Mouse (Mus musculus) liver, adult 2 months (tissue): ENCODE data around the gene S100a11.

ENCODE experiments used
- CTCF ChIP-seq: fragments of 200-500 bp; IDR thresholded peaks from 2 replicates; pipeline ENCODE4 v1.5.1; 2011; ENCODE audit warnings: low read depth, low read length, control low read depth
- POLR2A ChIP-seq: fragments of 200-500 bp; IDR thresholded peaks from 2 replicates; pipeline ENCODE4 v1.6.1; 2011; ENCODE audit warnings: low read length, control low read depth; ENCODE audit not compliant: insufficient read depth; ENCODE audit errors: extremely low read depth

- TF ChIP-seq CTCF = no peak
- no peak for TF ChIP-seq POLR2A
These were observed 39.7 kb downstream of the S100a11 start for GRCm38 (mm10) chr3:93559961-93560360.
